Mouse (Mus musculus): ENCODE data around the gene Gm28372. TPM values are rescaled to one million over a fixed set of nuclear protein-coding genes. Genes with fewer than 3 reads are reported as not detected.

The Gm28372 gene
- total RNA-seq, 1 experiment, result not detected

DNA sequence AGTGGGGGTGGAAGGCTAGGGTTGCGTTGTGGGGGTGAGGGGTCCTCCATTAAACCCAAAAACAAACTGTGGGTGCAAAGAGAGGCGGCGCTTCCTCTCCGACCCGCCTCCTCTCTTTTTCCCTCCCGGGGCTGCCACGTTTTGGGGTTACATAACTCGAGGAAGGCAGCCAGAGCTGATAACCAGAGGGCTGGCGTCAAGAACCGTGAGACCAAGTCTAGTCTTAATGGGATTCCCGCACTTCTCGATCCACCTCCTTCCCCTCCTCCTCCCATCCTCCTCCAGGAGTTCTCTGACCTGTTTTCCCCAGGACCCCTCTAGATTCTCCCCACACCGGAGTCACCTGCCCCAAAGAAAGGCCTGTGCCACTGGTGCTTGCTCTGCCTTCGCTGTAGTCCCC lies 6.9 kb upstream of the Gm28372 start:
- Histone ChIP-seq H3K4me3 (ENCODE audit: insufficient read depth in 1 of 2, low read depth in 1 of 2, low read length in 2 of 2, poor library complexity in 1 of 2, severe bottlenecking in 1 of 2) (peak overlapping the region; percentile 51 to 75; a peak in 3 of 4 replicates), H3K36me3 (ENCODE audit: control insufficient read depth, insufficient read depth, low read length, poor library complexity, severe bottlenecking) (peaks cover 9% of the 10 kb centered on the region), H3K4me1 (ENCODE audit: control insufficient read depth in 2 of 2, insufficient read depth in 2 of 2, low read length in 2 of 2, poor library complexity in 1 of 2) (peaks cover 3 to 8% of the 10 kb centered on the region in 2 experiments; a peak in 3 of 4 replicates), H3K9me3 (ENCODE audit: control insufficient read depth, insufficient read depth, low read depth, low read length) (no peaks in the 10 kb centered on the region), H3K27ac (ENCODE audit: insufficient read depth, low read depth, low read length, poor library complexity, severe bottlenecking) (no peak overlapping the region), H3K9ac (ENCODE audit: insufficient read depth, low read depth, low read length, poor library complexity, severe bottlenecking) (peak overlapping the region; percentile 44; the same call in 1 of the 2 replicates)
- TF ChIP-seq ZNF384 (IDR thresholded peaks at IDR 0.05; ENCODE audit: low read depth, low read length) (no peak), MAFK (IDR thresholded peaks at IDR 0.05; ENCODE audit: insufficient read depth, low read depth, low read length) (no peak), HCFC1 (IDR thresholded peaks at IDR 0.05; ENCODE audit: borderline replicate concordance, insufficient read depth, low read length) (no peak), CHD2 (IDR thresholded peaks at IDR 0.05; ENCODE audit: low read depth, low read length) (no peak), ZC3H11A (IDR thresholded peaks at IDR 0.05; ENCODE audit: borderline replicate concordance, low read depth, low read length) (no peak)
- in situ Hi-C loops (cut with MboI; ENCODE audit: low sequenced_read_pairs in 2 of 2, unreplicated experiment in 2 of 2), result no loop called here
- no peak for DNase-seq (ENCODE audit: low read depth, low spot score)

DNA sequence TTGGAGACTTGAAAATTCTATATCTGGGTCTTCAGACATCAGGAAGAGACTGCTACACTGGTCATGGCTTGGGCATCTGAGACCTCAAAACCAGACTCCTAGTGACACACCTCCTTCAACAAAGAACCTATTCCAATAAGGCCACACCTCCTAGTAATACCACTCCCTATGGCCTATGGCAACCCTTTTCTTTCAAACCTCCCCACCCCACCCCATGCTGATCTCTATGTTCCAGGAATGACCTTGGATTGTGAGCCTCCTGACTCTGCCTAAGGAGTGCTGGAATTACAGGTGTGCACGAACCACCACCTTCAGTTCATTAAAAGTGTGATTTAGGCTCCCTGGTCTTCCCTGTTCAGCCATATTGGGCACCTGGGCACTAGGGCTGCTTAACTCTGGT lies 5.0 kb upstream of the Gm28372 start:
- DNase-seq (ENCODE audit: low read depth, low spot score), result no peak
- in situ Hi-C loops (cut with MboI; ENCODE audit: low sequenced_read_pairs in 2 of 2, unreplicated experiment in 2 of 2), result no loop called here

DNA sequence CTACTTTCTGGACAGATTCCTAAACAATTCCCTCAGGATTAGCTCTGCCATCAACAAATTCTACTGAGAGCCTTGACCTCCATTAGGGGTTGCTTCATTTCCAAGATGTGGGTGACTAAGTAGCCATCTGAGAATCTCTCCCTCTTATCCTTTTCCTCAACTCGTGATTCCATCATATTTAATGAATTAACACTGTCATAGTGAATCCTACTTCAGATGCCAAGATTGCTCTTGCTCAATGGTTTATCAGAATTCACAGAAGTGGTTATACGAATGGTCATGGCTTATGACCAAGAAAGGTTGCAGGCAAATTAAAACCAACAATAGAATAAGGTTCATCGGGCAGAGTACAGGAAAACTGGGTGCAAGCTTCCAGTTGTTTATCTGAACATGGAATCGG lies 3.1 kb upstream of the Gm28372 start:
- Histone ChIP-seq H3K27ac (ENCODE audit: insufficient read depth, low read depth, low read length, poor library complexity, severe bottlenecking) (no peak overlapping the region), H3K36me3 (ENCODE audit: control insufficient read depth, insufficient read depth, low read length, poor library complexity, severe bottlenecking) (no peaks in the 10 kb centered on the region), H3K4me1 (ENCODE audit: control insufficient read depth in 2 of 2, insufficient read depth in 2 of 2, low read length in 2 of 2, poor library complexity in 1 of 2) (peaks cover under 1 to 6% of the 10 kb centered on the region in 2 experiments; a peak in 3 of 4 replicates), H3K4me3 (ENCODE audit: insufficient read depth in 1 of 2, low read depth in 1 of 2, low read length in 2 of 2, poor library complexity in 1 of 2, severe bottlenecking in 1 of 2) (no peak overlapping the region), H3K9me3 (ENCODE audit: control insufficient read depth, insufficient read depth, low read depth, low read length) (no peaks in the 10 kb centered on the region), H3K9ac (ENCODE audit: insufficient read depth, low read depth, low read length, poor library complexity, severe bottlenecking) (no peak overlapping the region)
- no peak for DNase-seq (ENCODE audit: low read depth, low spot score)
- in situ Hi-C loops (cut with MboI; ENCODE audit: low sequenced_read_pairs in 2 of 2, unreplicated experiment in 2 of 2), result no loop called here
- TF ChIP-seq CHD2 (IDR thresholded peaks at IDR 0.05; ENCODE audit: low read depth, low read length) (no peak), MAFK (IDR thresholded peaks at IDR 0.05; ENCODE audit: insufficient read depth, low read depth, low read length) (no peak), HCFC1 (IDR thresholded peaks at IDR 0.05; ENCODE audit: borderline replicate concordance, insufficient read depth, low read length) (no peak), ZC3H11A (IDR thresholded peaks at IDR 0.05; ENCODE audit: borderline replicate concordance, low read depth, low read length) (no peak), ZNF384 (IDR thresholded peaks at IDR 0.05; ENCODE audit: low read depth, low read length) (no peak)

More for the DNA sequence above, 5.0 kb upstream of the Gm28372 start:
- Histone ChIP-seq H3K4me3 (ENCODE audit: insufficient read depth in 1 of 2, low read depth in 1 of 2, low read length in 2 of 2, poor library complexity in 1 of 2, severe bottlenecking in 1 of 2) (no peak overlapping the region), H3K9me3 (ENCODE audit: control insufficient read depth, insufficient read depth, low read depth, low read length) (no peaks in the 10 kb centered on the region), H3K9ac (ENCODE audit: insufficient read depth, low read depth, low read length, poor library complexity, severe bottlenecking) (no peak overlapping the region), H3K36me3 (ENCODE audit: control insufficient read depth, insufficient read depth, low read length, poor library complexity, severe bottlenecking) (no peaks in the 10 kb centered on the region), H3K27ac (ENCODE audit: insufficient read depth, low read depth, low read length, poor library complexity, severe bottlenecking) (no peak overlapping the region), H3K4me1 (ENCODE audit: control insufficient read depth in 2 of 2, insufficient read depth in 2 of 2, low read length in 2 of 2, poor library complexity in 1 of 2) (peaks cover 3 to 8% of the 10 kb centered on the region in 2 experiments; a peak in 3 of 4 replicates)
- no peak for TF ChIP-seq ZC3H11A (IDR thresholded peaks at IDR 0.05; ENCODE audit: borderline replicate concordance, low read depth, low read length)
- no peak for TF ChIP-seq HCFC1 (IDR thresholded peaks at IDR 0.05; ENCODE audit: borderline replicate concordance, insufficient read depth, low read length)
- TF ChIP-seq ZNF384 (IDR thresholded peaks at IDR 0.05; ENCODE audit: low read depth, low read length), result no peak
- TF ChIP-seq MAFK (IDR thresholded peaks at IDR 0.05; ENCODE audit: insufficient read depth, low read depth, low read length), result no peak
- TF ChIP-seq CHD2 (IDR thresholded peaks at IDR 0.05; ENCODE audit: low read depth, low read length), result no peak

- Histone ChIP-seq H3K36me3 (ENCODE audit: control insufficient read depth, insufficient read depth, low read length, poor library complexity, severe bottlenecking) (no peaks in the 10 kb centered on the region), H3K4me3 (ENCODE audit: insufficient read depth in 1 of 2, low read depth in 1 of 2, low read length in 2 of 2, poor library complexity in 1 of 2, severe bottlenecking in 1 of 2) (no peak within 1 kb of the TSS), H3K9me3 (ENCODE audit: control insufficient read depth, insufficient read depth, low read depth, low read length) (no peaks in the 10 kb centered on the region), H3K9ac (ENCODE audit: insufficient read depth, low read depth, low read length, poor library complexity, severe bottlenecking) (no peak within 1 kb of the TSS), H3K4me1 (ENCODE audit: control insufficient read depth in 2 of 2, insufficient read depth in 2 of 2, low read length in 2 of 2, poor library complexity in 1 of 2) (no peaks in the 10 kb centered on the region; a peak in 1 of 4 replicates), H3K27ac (ENCODE audit: insufficient read depth, low read depth, low read length, poor library complexity, severe bottlenecking) (no peak within 1 kb of the TSS)
- no peak for DNase-seq (ENCODE audit: low read depth, low spot score)
- TF ChIP-seq CHD2 (IDR thresholded peaks at IDR 0.05; ENCODE audit: low read depth, low read length), result no peak
- no peak for TF ChIP-seq ZC3H11A (IDR thresholded peaks at IDR 0.05; ENCODE audit: borderline replicate concordance, low read depth, low read length)
- no peak for TF ChIP-seq MAFK (IDR thresholded peaks at IDR 0.05; ENCODE audit: insufficient read depth, low read depth, low read length)
- no peak for TF ChIP-seq HCFC1 (IDR thresholded peaks at IDR 0.05; ENCODE audit: borderline replicate concordance, insufficient read depth, low read length)
- in situ Hi-C loops (cut with MboI; ENCODE audit: low sequenced_read_pairs in 2 of 2, unreplicated experiment in 2 of 2), result no loop called here
Observed at GRCm38 (mm10) chr2:130406178-130406577, 1.1 kb downstream of the Gm28372 start, which contains the start of gene Tmem239. Gene Tmem239 (plus strand): TSS chr2:130406478.

All from ES-E14 (cell line).